Mouse (Mus musculus): ENCODE data around the gene Ppm1j.

DNA sequence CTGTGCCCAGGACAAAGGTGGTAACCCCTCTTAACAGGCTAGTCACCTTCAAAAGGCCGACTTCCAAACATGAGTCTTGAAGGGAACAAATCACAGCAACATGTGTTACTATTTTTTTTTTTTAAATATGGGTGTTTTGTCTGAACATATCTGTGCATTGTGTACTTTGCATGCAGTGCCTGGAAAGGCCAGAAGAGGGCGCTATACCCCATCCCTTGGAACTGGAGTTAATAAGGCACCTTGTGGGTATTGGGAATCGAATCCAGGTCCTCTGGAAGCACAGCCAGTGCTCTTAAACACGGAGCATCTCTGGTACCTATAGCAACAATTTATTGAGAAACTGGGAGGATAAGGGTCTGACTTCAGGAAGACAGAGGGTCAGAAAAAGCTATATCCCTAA, 15.8 kb upstream of the Ppm1j start:
- TF ChIP-seq TAL1 (IDR thresholded peaks at IDR 0.05; ENCODE audit: low read length) (no peak), GATA1 (IDR thresholded peaks at IDR 0.05; ENCODE audit: low read length) (no peak)
